Mouse (Mus musculus): ENCODE results near the gene Gprc5b.

GRCm38 (mm10) chr7:118935306-118935705 lies 59.7 kb downstream of the Gprc5b start:
- no peak for TF ChIP-seq CTCF (IDR thresholded peaks at IDR 0.05; ENCODE audit: control insufficient read depth, insufficient read depth, insufficient replicate concordance, low read depth, low read length)
- TF ChIP-seq POLR2A (IDR thresholded peaks at IDR 0.05; ENCODE audit: control insufficient read depth, low read depth, low read length), result no peak
